Mouse (Mus musculus): ENCODE measurements at regions not wholly inside any gene's neighbourhood (a gene's known extent, or its start where the extent isn't known, plus 50 kb on each side); places are given as distances from the start of the nearest gene placed in this dataset.

- TF ChIP-seq CTCF (IDR thresholded peaks at IDR 0.05; ENCODE audit: low read depth) (no peak), EP300 (IDR thresholded peaks at IDR 0.05; ENCODE audit: low read depth) (no peak)
Measured at GRCm38 (mm10) chr11:22666378-22666777, 154.5 kb downstream of the Tmem17 start.

All from heart, postnatal 0 days (tissue).